Mouse (Mus musculus) liver, embryonic 14.5 days (tissue): ENCODE measurements around the gene Sgms1. TPM values are rescaled to one million over a fixed set of nuclear protein-coding genes. Genes with fewer than 3 reads are reported as not detected.

Experiments
- ATAC-seq: fragments of 200-750 bp; cut with Nextera tagmentation; 2 replicates; pipeline ENCODE4 v1.8.0; 2017; ENCODE audit warnings: moderate number of reproducible peaks, mild to moderate bottlenecking, moderate library complexity; ENCODE audit not compliant: insufficient read depth
- DNase-seq, 3 experiments: peaks; one replicate each; pipeline ENCODE4 v3.0.0-alpha.2; 2012 to 2013; ENCODE audit warnings: low read depth in 3 of 3, low spot score in 3 of 3
- H3K27ac ChIP-seq: fragments of 300-500 bp; sonication (generic); 2 replicates; pipeline ENCODE4 v1.5.1; 2014; ENCODE audit warnings: moderate library complexity, mild to moderate bottlenecking, control low read depth, inconsistent platforms
- H3K27me3 ChIP-seq: fragments of 300-500 bp; sonication (generic); 2 replicates; pipeline ENCODE4 v1.6.1; 2014; ENCODE audit warnings: mild to moderate bottlenecking, low read length, moderate library complexity; ENCODE audit not compliant: control insufficient read depth, insufficient read depth
- H3K36me3 ChIP-seq: fragments of 300-500 bp; sonication (generic); replicated peaks from 2 replicates; pipeline ENCODE4 v1.6.1; 2014; ENCODE audit warnings: low read depth; ENCODE audit not compliant: control insufficient read depth, insufficient read depth
- H3K4me1 ChIP-seq, 2 experiments: fragments of 200-500 bp in 1 of 2; fragments of 300-500 bp in 1 of 2; sonication (generic) in 1 of 2; replicated peaks; 2 replicates each; pipeline ENCODE4 v1.6.1; 2012 to 2014; ENCODE audit warnings: antibody characterized with exemption in 1 of 2, inconsistent platforms in 1 of 2, low read length in 1 of 2; ENCODE audit not compliant: control insufficient read depth in 2 of 2, insufficient read depth in 2 of 2
- H3K4me2 ChIP-seq: fragments of 300-500 bp; sonication (generic); 2 replicates; pipeline ENCODE4 v1.6.1; 2014; ENCODE audit warnings: low read depth, mild to moderate bottlenecking, control low read depth, moderate library complexity
- H3K4me3 ChIP-seq, 2 experiments: fragments of 200-500 bp in 1 of 2; fragments of 300-500 bp in 1 of 2; sonication (generic) in 1 of 2; 2 replicates each; pipeline ENCODE4 v1.5.1; 2012 to 2014; ENCODE audit warnings: low read depth in 2 of 2, low read length in 2 of 2, mild to moderate bottlenecking in 2 of 2, control low read depth in 1 of 2, inconsistent platforms in 1 of 2, moderate library complexity in 1 of 2; ENCODE audit not compliant: insufficient read depth in 1 of 2
- H3K9ac ChIP-seq: fragments of 300-500 bp; sonication (generic); replicated peaks from 2 replicates; pipeline ENCODE4 v1.6.1; 2014; ENCODE audit warnings: mild to moderate bottlenecking, control low read depth, moderate library complexity
- H3K9me3 ChIP-seq: fragments of 300-500 bp; sonication (generic); 2 replicates; pipeline ENCODE4 v1.6.1; 2016; ENCODE audit warnings: low read length, mixed read lengths; ENCODE audit not compliant: control insufficient read depth
- CTCF ChIP-seq: IDR thresholded peaks from 2 replicates; pipeline ENCODE4 v1.5.1; 2016; ENCODE audit warnings: antibody characterized with exemption, low read depth, control low read depth
- EP300 ChIP-seq: IDR thresholded peaks from 2 replicates; pipeline ENCODE4 v1.6.1; 2016; ENCODE audit warnings: antibody characterized with exemption, low read depth
- WGBS: fragments of 180-500 bp; shearing (Covaris S2); extraction: QIAGEN DNeasy Blood & Tissue Kit; methylation state at CpG from one replicate; pipeline ENCODE4 v1.1.7; 2014; ENCODE audit not compliant: insufficient replicate concordance; 5-methylcytosine and 5-hydroxymethylcytosine counted together
- polyA plus RNA-seq, 2 experiments: library from polyadenylated mRNA; depleted of rRNA in 1 of 2; stranded (reverse) in 1 of 2; unstranded in 1 of 2; fragments of >200 nt; fragmentation: Nextera tagmentation in 1 of 2; extraction: Ambion mirVana in 1 of 2; gene quantifications; 2 replicates each; pipeline versions ENCODE4 v1.2.1 to v1.2.3; 2012 to 2014

Gene Sgms1
- polyA plus RNA-seq, 2 experiments: 17.3 to 19.2 TPM

GRCm38 (mm10) chr19:32255429-32256185 is 133.9 kb downstream of the Sgms1 start:
- Histone ChIP-seq H3K4me1 (peaks cover 50 to 60% of the 10 kb centered on the region in 2 experiments), H3K27ac (peak overlapping the region; percentile 56; the same call in 1 of the 2 replicates), H3K4me2 (0 out of 2 replicates have a peak overlapping the region, but pooled peaks have one; percentile 4), H3K9ac (peak overlapping the region; percentile 9; the same call in 1 of the 2 replicates), H3K27me3 (no peaks in the 10 kb centered on the region), H3K4me3 (no peak overlapping the region), H3K9me3 (no peaks in the 10 kb centered on the region), H3K36me3 (no peaks in the 10 kb centered on the region)
- TF ChIP-seq EP300 (no peak), CTCF (no peak)
- ATAC-seq: no peak
- 37% methylated on average over 6 of the region's 6 CpGs for WGBS
- no peak for DNase-seq

GRCm38 (mm10) chr19:32254739-32255344 is 134.7 kb downstream of the Sgms1 start:
- WGBS: 23% methylated on average over 8 of the region's 8 CpGs
- H3K4me1 ChIP-seq: peaks cover 50 to 55% of the 10 kb centered on the region in 2 experiments
- peak overlapping the region; percentile 13; the same call in 1 of the 2 replicates for H3K4me2 ChIP-seq
- H3K4me3 ChIP-seq: no peak overlapping the region
- H3K9ac ChIP-seq: peak overlapping the region; percentile 9
- H3K27me3 ChIP-seq: no peaks in the 10 kb centered on the region
- no peaks in the 10 kb centered on the region for H3K36me3 ChIP-seq
- H3K9me3 ChIP-seq: no peaks in the 10 kb centered on the region
- DNase-seq (no peak), ATAC-seq (peak; percentile 40; the same call in 1 of the 2 replicates)
- TF ChIP-seq CTCF: no peak
- no peak for TF ChIP-seq EP300
- peak overlapping the region; percentile 56 for H3K27ac ChIP-seq

GRCm38 (mm10) chr19:32254204-32254603 is 135.3 kb downstream of the Sgms1 start:
- 28% methylated on average over 2 of the region's 2 CpGs for WGBS

GRCm38 (mm10) chr19:32252987-32253386 is 136.5 kb downstream of the Sgms1 start:
- DNase-seq (no peak), ATAC-seq (0 out of 2 replicates have a peak, but pooled peaks have one; percentile 27)
- Histone ChIP-seq H3K4me2 (no peak overlapping the region), H3K9me3 (no peaks in the 10 kb centered on the region), H3K4me3 (no peak overlapping the region), H3K4me1 (peaks cover 46 to 51% of the 10 kb centered on the region in 2 experiments), H3K36me3 (no peaks in the 10 kb centered on the region), H3K9ac (no peak overlapping the region), H3K27ac (no peak overlapping the region), H3K27me3 (no peaks in the 10 kb centered on the region)
- no peak for TF ChIP-seq CTCF
- 66% methylated on average over 7 of the region's 7 CpGs for WGBS

More at GRCm38 (mm10) chr19:32254204-32254603, 135.3 kb downstream of the Sgms1 start:
- Histone ChIP-seq H3K4me3 (no peak overlapping the region), H3K36me3 (no peaks in the 10 kb centered on the region), H3K27me3 (no peaks in the 10 kb centered on the region), H3K9ac (no peak overlapping the region), H3K4me1 (peaks cover 50 to 58% of the 10 kb centered on the region in 2 experiments), H3K4me2 (peak overlapping the region; percentile 13; the same call in 1 of the 2 replicates), H3K27ac (no peak overlapping the region), H3K9me3 (no peaks in the 10 kb centered on the region)
- TF ChIP-seq CTCF: no peak
- peak; percentile 58; the same call in 1 of the 2 replicates for TF ChIP-seq EP300
- DNase-seq (no peak), ATAC-seq (peak; percentile 64; the same call in 1 of the 2 replicates)

GRCm38 (mm10) chr19:32252451-32252850 is 137.1 kb downstream of the Sgms1 start:
- no peaks in the 10 kb centered on the region for H3K27me3 ChIP-seq
- no peak overlapping the region for H3K4me2 ChIP-seq
- DNase-seq (no peak), ATAC-seq (no peak)
- no peaks in the 10 kb centered on the region for H3K9me3 ChIP-seq
- TF ChIP-seq EP300 (no peak), CTCF (no peak)
- H3K27ac ChIP-seq: no peak overlapping the region
- no peaks in the 10 kb centered on the region for H3K36me3 ChIP-seq
- peaks cover 45 to 48% of the 10 kb centered on the region in 2 experiments for H3K4me1 ChIP-seq
- H3K4me3 ChIP-seq: no peak overlapping the region
- 73% methylated on average over 3 of the region's 3 CpGs for WGBS
- no peak overlapping the region for H3K9ac ChIP-seq
